Mouse (Mus musculus) kidney, postnatal 10 days (tissue): Measurements from ENCODE around the gene Tmem72.

Experiments
- DNase-seq: peaks from one replicate; pipeline ENCODE4 v3.0.0; 2021; ENCODE audit warnings: mixed read lengths

Tmem72 gene

GRCm38 (mm10) chr6:116679563-116680288, 37.0 kb downstream of the Tmem72 start:
- no peak for DNase-seq

- no peak for DNase-seq
These were observed 39.4 kb downstream of the Tmem72 start for GRCm38 (mm10) chr6:116677321-116677720.

- peak; percentile 54 for DNase-seq
These were observed 40.3 kb downstream of the Tmem72 start for GRCm38 (mm10) chr6:116676355-116676913.

- no peak for DNase-seq
These were observed 42.3 kb downstream of the Tmem72 start for GRCm38 (mm10) chr6:116674283-116674886.

- peak; percentile 89 for DNase-seq
These were observed 43.0 kb downstream of the Tmem72 start, which contains the start of gene Rassf4 for GRCm38 (mm10) chr6:116673471-116674282. Gene Rassf4, minus strand, starts transcription at chr6:116673952.

- DNase-seq, result no peak
These were observed 44.4 kb downstream of the Tmem72 start for GRCm38 (mm10) chr6:116672349-116672748.

- DNase-seq, result no peak
These were observed 44.9 kb downstream of the Tmem72 start for GRCm38 (mm10) chr6:116671768-116672167.

- DNase-seq, result peak; percentile 40
These were observed 45.7 kb downstream of the Tmem72 start for GRCm38 (mm10) chr6:116671031-116671430.

GRCm38 (mm10) chr6:116670144-116670543, 46.6 kb downstream of the Tmem72 start:
- DNase-seq, result no peak

GRCm38 (mm10) chr6:116668682-116669470, 47.8 kb downstream of the Tmem72 start:
- DNase-seq, result no peak

GRCm38 (mm10) chr6:116667382-116667781, 49.3 kb downstream of the Tmem72 start:
- DNase-seq, result no peak

GRCm38 (mm10) chr6:116666892-116667291, 49.8 kb downstream of the Tmem72 start:
- DNase-seq, result no peak

- DNase-seq, result no peak
These were observed 50.5 kb downstream of the Tmem72 start for GRCm38 (mm10) chr6:116666085-116666750.

- no peak for DNase-seq
These were observed 51.9 kb downstream of the Tmem72 start for GRCm38 (mm10) chr6:116664830-116665229.

- no peak for DNase-seq
These were observed 52.7 kb downstream of the Tmem72 start for GRCm38 (mm10) chr6:116664031-116664430.

GRCm38 (mm10) chr6:116663364-116663763, 53.3 kb downstream of the Tmem72 start:
- no peak for DNase-seq

- DNase-seq, result peak; percentile 79
These were observed 62.8 kb downstream of the Tmem72 start for GRCm38 (mm10) chr6:116653684-116654454.

- DNase-seq, result no peak
These were observed 63.5 kb downstream of the Tmem72 start for GRCm38 (mm10) chr6:116653191-116653590.

- DNase-seq, result peak; percentile 79
These were observed 65.1 kb downstream of the Tmem72 start for GRCm38 (mm10) chr6:116651437-116652118.

GRCm38 (mm10) chr6:116650406-116650805, 66.3 kb downstream of the Tmem72 start, which contains the start of gene Depp1:
Gene Depp1, plus strand, starts transcription at chr6:116650609.
- DNase-seq, result peak; percentile 77
